Mouse (Mus musculus) megakaryocyte, adult 5-6 weeks (primary cell): Measurements from ENCODE around the gene Rufy4. TPM values are rescaled to one million over a fixed set of nuclear protein-coding genes. Genes with fewer than 3 reads are reported as not detected.

Experiments
- ATAC-seq: 2 replicates; pipeline ENCODE4 v1.8.0; 2016; ENCODE audit warnings: mild to moderate bottlenecking, inconsistent platforms; ENCODE audit not compliant: poor library complexity, severe bottlenecking
- total RNA-seq, 2 experiments: library from RNA; stranded (forward) in 1 of 2; stranded (reverse) in 1 of 2; fragments of 153-499, 151-499 nt in 1 of 2; fragments of 221-1000, 200-1000 nt in 1 of 2; gene quantifications; 2 replicates each; pipeline versions ENCODE4 v1.2.3 to v1.2.4; 2015 to 2017

Gene Rufy4
- total RNA-seq (2015) (0.25 and 0.38 TPM in 2 replicates), total RNA-seq (2017) (1.1 and 2.5 TPM in 2 replicates)

DNA sequence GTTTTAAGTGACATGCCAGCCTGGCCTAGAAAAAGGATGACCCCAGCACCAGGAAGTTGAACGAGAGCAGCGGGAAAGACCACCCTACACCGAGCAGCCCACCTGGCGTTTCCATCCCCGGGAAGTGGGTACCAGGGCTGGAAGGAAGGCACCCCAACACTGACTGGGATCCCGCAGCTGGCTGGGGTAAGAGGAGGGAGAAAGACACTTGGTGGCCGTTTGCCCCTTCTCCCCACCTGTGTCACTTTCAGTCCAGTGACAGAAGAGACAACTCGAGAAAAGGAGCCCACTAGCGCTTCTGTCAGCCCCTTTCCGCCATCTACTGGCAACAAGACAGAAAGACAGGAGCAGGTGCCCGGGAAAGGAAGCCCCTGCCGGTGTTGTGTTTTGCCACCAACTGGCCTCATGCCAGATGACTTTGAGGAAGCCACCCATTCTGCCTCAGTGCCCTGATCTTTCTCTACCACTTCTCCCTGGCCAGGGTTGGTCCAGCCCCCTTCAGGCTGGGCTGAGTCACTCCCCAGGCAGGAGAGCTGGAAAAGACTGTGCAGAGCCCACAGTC lies at the start of gene Rufy4:
TSS of gene Rufy4 (plus strand) at position 551 of the 562 bp plus-strand sequence.
- peak; percentile 90 for ATAC-seq

DNA sequence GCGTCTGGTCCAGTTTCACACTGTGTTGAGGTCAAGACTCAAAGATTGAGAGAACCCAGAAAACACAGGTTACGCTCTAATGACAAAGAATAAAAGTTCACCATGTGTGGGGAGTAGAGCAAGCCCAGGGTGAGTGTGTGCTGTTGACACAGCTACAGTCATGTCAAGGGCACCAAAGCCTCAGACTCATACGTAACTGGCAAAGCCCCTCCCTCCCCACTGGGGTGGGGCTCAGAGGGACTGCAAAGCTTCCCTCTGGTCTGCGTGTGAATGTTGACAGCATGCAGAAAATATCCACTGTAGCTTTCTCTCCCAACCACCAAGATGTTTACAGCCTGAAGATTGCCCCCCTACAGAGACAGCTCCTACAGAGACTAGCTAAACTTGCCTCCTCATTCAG lies 49.1 kb upstream of the Rufy4 start:
- no peak for ATAC-seq

DNA sequence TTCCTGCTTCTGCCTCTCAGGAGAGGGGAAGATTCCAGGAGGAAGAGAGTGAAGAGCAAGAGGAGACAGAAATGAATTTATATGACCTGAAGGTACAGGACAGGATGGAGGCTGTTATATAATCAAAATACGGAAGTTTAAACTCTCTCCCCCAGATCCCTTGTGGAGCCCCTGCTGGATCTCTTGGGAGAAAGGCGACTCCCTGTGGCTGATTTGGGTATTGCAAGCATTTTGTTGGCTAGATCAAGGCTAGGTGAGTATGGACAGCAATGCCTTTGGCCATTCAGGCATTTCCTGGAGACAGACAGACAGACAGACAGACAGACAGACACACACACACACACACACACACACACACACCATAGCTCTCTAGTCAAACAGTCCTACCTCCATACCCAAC lies 48.0 kb upstream of the Rufy4 start:
- ATAC-seq = peak; percentile 77

DNA sequence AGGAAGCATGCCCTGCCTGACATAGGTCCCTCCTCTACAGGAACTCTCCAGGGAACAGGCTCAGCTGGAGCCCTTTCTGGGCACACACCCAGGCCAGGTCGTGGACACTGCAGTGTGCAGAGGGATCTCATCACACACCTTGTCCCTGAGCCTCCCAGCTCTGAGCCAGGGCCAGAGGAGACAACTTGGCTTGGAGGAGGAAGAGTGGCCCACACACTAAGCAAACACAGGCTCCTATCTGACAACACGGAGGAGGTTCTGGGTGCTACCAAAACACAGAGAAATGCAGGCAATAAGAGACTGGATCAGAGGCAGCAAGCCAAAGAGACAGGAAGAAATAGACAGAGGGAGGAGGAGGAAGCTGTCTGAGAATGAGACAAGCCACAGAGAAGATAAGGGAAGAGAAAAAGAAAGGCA lies 43.8 kb upstream of the Rufy4 start:
- no peak for ATAC-seq

DNA sequence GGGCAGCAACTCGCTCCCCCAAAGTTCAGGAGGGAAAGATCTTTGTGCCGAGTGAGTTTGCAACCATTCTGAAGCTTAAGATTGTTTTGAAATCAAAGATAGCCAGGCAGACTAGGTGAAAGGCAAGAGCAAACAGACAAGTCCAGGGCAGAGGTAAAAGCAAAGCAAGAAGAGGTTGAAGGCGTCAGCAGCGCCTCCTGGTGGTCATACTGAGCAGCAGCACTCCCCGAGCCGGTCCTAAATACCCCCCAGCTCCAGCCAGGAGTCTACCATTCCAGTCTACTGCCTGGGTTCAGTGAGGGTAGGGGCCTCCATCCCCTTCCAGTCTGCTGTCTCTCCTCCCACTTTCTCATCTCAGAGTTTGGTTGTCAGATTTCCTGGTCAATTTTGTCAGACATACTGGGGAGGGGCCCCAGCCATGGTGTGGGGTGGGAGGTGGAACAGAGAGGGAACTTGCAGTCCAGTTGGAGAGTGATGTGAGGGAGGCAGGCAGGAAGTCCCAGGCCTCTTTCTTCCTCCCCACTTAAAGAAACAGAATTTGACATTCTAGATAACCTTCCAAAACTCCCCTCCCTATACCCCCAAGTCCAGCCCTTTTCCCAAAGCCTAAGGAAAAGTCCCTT lies 42.4 kb upstream of the Rufy4 start:
- ATAC-seq = peak; percentile 84

DNA sequence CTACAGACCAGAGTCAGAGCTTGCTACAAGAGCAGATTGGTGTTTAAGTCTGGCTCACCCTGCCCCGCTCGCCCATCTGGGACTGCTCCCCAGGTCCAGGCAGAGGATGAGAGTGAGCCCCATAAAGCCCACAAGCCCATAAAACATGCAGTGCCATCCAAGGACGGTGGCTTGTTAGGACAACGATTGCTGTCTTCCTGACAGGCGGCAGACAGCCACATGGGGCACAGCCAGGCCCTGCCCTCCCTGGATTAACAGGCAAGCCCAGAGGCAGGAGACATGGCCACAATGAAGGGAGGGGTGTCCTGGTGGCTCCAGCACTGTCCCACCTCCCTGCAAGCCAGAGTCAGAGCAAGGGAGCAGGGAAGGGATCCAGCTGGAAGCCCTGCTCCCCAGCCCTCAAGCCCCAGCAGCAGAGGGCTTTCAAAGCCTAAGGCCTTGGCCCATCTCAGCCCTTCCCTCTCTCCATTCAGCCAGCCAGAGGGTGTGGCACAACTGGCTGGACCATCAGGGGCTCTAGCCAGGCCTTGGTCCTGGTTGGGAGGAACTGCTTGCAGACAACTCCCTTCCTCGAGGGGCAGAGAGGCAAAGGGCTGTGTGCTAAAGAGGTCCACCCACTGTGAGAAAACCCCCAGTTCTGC lies 41.2 kb upstream of the Rufy4 start:
- no peak for ATAC-seq

DNA sequence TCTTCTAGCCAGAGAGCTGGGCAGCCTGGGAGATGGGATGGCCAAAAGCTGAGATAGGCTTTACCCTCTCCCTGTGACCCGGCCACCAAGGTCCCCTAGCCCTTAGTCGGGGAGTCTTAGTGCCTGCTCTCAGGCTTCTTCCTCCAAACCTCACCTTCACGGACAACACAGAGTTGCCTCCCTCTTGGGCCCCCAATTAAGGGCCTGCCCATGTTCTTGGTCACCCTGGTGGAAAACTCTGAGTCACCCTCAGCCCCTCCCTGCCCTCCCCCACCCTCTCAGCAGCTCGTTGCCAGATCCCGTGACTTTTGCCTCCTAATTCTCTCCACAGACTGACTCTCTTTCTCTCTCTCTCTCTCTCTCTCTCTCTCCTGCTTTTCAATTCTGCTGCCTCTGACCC lies 40.6 kb upstream of the Rufy4 start:
- no peak for ATAC-seq

DNA sequence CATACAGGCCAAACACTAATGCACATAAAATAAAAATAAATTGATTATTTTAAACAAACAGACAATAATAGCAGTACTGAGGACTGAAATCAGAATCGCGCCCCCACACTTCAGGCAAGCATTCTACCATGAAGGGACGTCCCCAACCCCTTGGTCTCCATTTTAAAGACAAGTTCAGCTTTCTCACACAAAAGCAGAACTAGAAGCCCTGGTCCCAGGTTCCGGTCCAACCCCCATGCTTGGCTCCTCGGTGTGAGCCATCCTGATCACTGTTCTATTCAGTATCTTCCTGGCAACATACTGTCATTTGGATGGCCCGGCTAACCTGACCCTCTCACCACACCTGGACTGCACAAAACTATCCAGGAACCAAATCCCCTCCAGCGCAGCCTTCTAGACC lies 39.8 kb upstream of the Rufy4 start:
- no peak for ATAC-seq

DNA sequence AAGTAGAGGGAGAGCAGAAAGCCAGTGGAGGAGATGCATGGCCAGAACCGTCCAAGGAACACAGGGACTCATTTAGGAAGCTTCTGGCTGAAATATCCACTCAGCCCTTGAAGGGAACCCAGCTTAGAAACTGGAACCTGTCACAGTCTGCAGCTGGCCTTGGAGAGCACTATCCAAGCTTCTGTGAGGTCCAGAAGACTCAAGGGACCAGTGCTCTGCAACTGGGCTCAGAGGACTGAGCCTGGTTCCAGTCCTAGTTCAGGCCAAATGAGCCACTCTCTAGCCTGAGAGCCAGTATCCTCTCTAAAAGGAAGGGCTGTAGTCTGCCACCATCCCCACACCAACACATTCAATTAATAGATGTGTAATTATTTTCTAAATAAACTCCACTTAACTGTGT lies 36.8 kb upstream of the Rufy4 start:
- ATAC-seq = no peak

DNA sequence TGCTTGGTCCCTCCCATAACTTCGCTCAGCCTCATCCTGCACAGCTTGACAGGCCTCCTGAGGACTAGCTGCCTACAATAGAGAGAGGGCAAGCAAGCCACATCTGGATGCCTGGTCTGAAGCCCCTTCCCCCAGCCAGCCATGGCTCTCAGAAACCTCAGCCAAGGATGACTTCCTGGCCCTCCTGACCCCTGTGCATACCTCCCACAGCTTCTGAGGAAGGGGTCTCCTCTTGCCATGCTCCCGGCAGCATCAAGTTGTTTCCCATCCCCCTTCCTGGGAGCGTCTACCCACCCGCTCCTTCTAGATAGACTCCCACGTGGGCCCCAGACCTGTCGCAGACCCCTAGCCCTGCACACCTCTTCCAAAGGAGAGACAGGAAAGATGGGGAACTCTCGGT lies 35.0 kb upstream of the Rufy4 start:
- no peak for ATAC-seq

DNA sequence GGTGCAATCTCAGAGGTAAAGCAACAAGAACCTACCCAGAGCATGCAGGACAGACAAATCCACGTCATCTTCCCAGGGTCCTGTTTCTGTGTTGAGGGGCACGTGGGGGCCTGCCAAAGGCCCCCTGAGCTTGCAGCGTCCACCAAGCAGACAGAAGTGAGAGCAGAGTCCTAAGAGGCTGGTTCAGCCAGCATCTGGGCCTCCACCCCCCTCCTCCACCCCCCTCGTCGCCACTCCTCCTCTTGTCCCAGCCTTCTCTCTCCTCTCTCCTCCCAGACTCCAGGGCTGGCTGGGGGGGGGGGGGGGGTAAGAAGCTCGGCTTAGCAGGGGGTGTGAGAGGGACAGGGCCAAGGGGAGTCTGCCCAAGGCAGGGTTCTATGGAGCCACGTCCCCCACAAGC lies 34.2 kb upstream of the Rufy4 start:
- no peak for ATAC-seq

DNA sequence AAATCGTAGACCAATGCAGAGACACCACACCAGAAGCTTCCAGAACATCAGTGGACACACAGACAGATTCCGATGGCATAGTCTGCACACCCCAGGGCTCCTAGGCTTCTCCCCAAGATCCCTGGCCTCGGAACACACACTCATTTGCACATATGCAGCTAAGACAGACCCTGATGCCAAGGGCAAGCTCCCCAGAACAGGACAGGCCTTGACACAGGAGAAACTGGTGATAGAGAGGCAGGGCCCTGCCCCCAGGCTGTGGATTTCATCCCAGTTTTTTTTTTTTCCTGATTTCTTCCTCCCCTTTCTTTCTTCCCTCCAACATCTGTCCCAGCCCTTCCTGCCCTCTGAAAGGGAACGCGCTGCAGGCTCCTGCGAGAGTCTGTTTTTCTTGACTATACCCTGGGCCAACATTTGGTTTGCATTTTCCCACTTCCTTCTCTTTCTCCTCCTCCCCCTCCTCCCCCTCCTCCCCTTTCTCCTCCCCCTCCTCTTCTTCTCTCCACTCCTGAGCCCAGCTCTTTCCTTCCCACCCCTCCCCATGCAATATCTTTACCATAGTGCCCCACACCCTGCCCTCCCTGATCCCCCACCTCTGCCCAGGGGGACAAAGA lies 33.6 kb upstream of the Rufy4 start:
- no peak for ATAC-seq

DNA sequence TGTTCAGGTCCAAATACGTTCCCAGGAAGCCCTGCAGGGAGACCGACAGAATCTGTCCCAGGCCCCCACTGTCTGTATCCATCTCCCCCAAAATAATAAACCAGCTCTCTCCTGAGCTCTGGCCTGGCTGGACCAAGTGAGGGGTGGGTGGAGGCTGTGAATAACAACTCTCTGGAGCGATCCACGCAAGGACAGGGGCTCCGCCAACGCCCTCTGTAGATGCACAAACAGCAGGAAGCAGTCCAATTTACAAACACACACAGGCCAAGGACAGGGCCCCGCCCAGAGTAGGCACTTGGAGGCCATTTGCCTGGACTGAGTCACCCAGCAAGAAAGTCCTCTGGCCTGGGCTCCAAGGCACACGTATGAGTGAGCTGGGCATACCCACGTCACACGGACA lies 33.1 kb upstream of the Rufy4 start:
- ATAC-seq = no peak

DNA sequence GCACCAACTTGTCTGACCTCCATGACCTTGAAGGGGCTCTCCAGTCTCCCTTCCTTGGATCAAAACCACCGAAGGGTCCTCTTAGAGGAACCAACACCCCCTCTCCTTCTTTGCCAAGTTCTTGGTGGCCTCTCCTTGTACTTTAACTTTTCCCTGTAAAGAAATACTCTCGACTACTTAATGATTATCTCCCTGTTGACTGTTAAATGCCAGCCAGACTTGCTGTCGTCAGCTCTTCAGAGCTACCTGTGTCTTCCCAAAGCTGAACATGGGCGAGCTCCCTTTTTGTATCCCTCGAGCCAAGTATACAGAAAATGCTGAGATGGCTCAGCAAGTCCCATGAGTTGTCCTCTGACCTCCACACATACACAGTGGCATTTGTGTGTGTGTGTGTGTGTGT lies 31.9 kb upstream of the Rufy4 start:
- no peak for ATAC-seq

DNA sequence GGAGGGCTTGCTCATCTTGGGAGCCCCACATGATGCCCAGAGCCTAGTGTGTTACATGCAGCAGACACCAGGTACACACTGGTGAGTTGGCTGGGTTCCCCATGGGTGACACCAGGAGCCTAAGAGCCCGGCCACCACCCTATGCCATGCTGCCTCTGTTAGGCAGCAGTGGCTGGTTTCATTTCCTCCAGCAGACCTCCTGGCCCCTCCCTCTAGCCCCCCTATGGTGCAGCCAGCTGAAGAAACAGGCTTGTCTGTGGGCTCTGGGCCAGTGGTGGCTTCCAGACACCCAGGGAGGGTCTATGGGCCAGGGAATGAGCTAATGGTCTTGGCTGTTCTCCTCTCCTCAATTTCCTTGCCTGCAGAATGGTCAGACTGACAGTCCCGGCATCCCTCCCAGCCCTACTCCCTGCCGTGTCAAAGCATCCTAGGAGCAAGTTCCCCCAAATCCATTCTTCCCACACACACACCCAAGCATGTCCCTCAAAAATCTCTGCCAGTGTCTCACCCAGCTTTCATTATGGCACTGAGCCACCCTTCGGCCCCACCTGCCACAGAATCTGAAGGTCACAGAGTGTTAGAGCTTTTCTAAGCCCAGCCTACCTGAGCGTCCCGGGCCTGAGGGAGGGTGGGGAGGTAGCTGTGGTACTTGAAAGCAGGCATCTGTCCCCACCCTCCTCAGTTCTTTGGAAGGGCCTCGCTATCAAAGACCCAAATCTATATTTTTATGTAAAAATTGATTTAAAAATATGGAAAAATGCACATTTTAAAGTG lies 30.7 kb upstream of the Rufy4 start:
- ATAC-seq = peak; percentile 64

DNA sequence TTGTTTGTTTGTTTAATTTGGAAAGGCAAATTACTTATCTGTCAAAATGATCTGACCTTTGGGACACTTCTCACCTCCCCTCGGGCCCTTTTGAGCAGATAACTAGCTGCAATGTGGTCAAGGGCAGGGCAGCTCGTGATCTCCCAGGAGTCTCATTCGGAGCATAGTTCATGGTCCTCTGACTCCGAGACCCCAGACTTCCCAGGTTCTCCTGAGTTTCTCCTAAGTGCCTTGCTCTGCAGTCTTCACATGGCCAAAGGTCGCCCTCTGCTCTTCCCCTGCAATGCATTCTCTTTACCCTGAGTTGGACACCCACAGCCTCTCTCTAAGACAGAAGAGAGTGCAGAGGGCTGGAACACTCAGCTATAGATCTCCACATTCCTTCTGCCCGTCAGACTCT lies 30.0 kb upstream of the Rufy4 start:
- no peak for ATAC-seq

DNA sequence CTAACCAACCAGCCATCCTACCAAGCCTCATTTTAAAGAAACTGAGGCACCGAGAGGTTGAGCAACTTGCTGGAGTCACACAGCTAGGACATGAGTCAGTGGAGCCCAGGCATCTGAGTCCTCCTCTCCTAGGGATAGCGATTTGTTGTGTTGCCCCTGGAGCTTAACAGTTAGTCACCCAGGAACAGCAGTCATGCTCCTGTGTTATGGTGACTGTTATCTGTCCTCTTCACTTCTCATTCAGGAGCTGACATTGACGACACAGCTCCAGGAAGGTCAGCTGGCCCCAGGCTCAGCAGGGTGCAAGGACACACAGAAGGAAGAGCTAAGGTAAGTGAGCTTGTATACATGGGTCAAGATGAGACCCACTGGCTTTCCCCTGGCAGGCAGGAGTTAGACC lies 29.6 kb upstream of the Rufy4 start:
- no peak for ATAC-seq

DNA sequence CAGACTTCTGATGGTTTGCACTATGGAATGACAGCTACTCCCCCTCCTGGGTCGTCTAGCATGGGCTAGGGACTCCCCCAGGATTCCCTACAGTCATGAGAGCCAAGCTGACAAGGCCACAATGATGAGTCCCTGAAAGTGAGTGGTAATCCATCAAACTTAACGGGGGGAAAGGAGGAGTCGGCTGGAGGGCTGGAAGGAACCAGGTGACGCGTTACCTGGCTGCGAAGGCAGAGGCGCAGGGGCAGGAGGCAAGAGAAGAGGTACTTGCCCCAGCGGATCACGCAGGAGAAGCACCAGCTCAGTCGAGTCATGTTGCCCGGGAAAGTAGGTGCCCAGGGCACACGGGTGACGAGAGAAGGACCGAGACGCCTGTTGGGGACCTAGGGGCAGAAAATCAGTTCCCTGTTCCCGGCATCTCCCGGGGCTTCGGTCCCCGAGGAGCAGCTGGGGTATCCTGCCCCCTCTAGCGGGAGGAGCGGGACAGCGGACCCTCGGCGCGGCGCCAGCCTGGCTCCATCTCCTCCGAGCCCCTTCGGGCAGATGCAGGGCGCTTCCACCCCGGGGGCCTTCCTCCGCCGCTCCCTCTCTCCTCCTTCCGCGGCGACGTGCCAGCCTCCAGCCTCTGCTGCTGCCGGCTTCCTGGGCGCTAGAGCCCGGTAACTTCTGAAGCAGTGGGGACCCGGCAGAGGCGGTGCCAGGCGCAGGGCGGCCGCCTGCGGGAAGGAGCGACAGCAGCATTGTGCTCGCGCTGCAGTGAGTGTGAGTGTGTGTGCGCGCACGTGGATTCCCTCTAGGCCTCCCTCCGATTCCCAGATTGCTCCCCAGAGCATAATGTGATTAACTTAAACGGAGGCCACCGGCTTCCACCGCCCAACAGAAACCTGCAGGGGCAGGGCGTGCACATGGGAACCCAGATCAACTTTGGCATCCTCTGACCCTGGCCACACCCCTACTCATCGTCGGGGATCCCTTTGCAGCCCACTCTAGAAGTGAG lies 27.0 kb upstream of the Rufy4 start:
- peak; percentile 57 for ATAC-seq

DNA sequence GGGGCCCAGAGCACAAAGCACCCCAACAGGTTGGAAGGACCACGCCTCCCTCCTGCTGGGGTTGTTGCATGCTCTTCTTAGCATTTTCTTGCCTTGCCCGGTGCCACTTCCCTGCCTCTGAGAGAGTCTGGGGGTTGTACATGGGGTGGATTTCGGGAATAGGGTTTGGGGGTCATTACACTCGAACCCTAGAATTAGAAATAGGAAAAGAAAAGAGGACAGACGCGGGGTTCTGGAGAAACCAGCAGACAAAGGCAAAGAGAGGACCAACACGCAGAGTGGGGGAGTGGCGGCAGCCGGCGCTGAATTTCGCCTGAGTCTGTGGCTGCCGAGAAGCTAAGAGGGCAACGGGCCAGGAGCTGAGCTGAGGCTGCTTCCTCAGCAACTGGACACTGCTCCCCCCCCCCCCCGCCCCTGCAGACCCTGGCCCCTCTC lies 26.3 kb upstream of the Rufy4 start:
- ATAC-seq = no peak
